Mouse (Mus musculus) intestine, embryonic 15.5 days (tissue): ENCODE measurements around the gene Ndc80. TPM values are rescaled to one million over a fixed set of nuclear protein-coding genes. Genes with fewer than 3 reads are reported as not detected.
"Not testable (repeated sequence)": the region's sequence is repeated elsewhere in the genome, so short reads cannot be mapped to it uniquely, and the experiment has no call there.

Experiments
- ATAC-seq: fragments of 200-750 bp; cut with Nextera tagmentation; 2 replicates; pipeline ENCODE4 v1.8.0; 2017; ENCODE audit warnings: moderate TSS enrichment, moderate library complexity
- H3K27ac ChIP-seq: fragments of 300-500 bp; sonication (generic); 2 replicates; pipeline ENCODE4 v1.5.1; 2015; ENCODE audit warnings: mild to moderate bottlenecking, inconsistent platforms
- H3K27me3 ChIP-seq: fragments of 300-500 bp; sonication (generic); replicated peaks from 2 replicates; pipeline ENCODE4 v1.6.1; 2015; ENCODE audit warnings: inconsistent platforms
- H3K36me3 ChIP-seq: fragments of 300-500 bp; sonication (generic); 2 replicates; pipeline ENCODE4 v1.6.1; 2015; ENCODE audit warnings: inconsistent platforms
- H3K4me1 ChIP-seq: fragments of 300-500 bp; sonication (generic); replicated peaks from 2 replicates; pipeline ENCODE4 v1.6.1; 2015; ENCODE audit warnings: inconsistent platforms
- H3K4me2 ChIP-seq: fragments of 300-500 bp; sonication (generic); replicated peaks from 2 replicates; pipeline ENCODE4 v1.6.1; 2015; ENCODE audit warnings: mild to moderate bottlenecking, inconsistent platforms
- H3K4me3 ChIP-seq: fragments of 300-500 bp; sonication (generic); replicated peaks from 2 replicates; pipeline ENCODE4 v1.5.1; 2015; ENCODE audit warnings: inconsistent platforms
- H3K9ac ChIP-seq: fragments of 300-500 bp; sonication (generic); 2 replicates; pipeline ENCODE4 v1.6.1; 2015; ENCODE audit warnings: inconsistent platforms
- H3K9me3 ChIP-seq: fragments of 300-500 bp; sonication (generic); 2 replicates; pipeline ENCODE4 v1.6.1; 2016; ENCODE audit warnings: inconsistent platforms
- WGBS: fragments of 180-500 bp; shearing (Covaris S2); methylation state at CpG from one replicate; pipeline ENCODE4 v1.1.7; 2015; 5-methylcytosine and 5-hydroxymethylcytosine counted together
- polyA plus RNA-seq: library from polyadenylated mRNA; unstranded; fragments of >200 nt; fragmentation: Nextera tagmentation; extraction: Ambion mirVana; gene quantifications from 2 replicates; pipeline ENCODE4 v1.2.1, GENCODE M21; 2015

Ndc80 gene
- polyA plus RNA-seq = 36.5 and 40.5 TPM in 2 replicates

DNA sequence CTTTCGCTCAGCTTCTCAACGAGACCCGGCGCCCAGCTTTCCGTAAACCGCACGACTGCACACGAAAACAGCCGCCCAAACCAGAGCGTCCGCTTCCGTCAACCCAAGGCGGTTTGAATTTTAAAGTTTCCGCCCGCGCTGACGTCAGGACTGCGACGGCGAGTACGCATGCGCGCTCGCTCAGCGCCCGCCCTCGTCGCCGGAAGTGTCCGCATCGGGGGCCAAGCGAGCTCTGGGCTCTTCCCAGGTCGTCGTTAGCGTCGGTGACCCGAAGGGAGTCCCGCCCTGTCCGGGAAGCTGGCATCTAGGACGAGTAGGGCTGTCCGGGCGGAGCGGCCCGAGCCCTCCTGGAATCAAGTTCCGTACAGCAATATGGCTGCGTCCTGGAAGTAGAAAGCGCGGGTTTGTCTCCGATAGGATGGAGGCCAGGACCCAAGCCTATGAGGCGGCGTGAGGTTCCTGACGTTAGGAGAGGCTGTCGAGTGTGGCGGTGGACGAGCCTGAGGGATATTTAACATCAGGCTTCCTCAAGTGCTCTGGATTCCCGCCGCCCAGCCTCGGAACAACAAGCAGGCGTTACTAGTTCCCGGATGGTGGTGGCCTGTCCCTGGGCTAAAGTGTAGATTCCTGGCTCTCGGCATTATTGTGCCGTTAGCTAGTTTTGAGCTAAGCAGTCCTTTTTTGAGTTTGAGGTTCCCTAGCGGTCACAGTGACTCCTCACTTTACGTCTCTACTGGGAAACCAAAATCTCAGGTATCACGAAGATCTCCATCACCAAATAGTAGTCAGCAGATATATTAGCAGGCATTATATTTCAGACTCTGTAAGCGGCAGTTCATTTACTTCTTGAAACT is at the start of gene Ndc80:
Ndc80 (minus strand) TSS at position 147 of the 854 bp plus-strand sequence.
- peaks cover 4% of the 10 kb centered on the region for H3K4me1 ChIP-seq
- under 1% methylated on average over 66 of the region's 66 CpGs for WGBS

DNA sequence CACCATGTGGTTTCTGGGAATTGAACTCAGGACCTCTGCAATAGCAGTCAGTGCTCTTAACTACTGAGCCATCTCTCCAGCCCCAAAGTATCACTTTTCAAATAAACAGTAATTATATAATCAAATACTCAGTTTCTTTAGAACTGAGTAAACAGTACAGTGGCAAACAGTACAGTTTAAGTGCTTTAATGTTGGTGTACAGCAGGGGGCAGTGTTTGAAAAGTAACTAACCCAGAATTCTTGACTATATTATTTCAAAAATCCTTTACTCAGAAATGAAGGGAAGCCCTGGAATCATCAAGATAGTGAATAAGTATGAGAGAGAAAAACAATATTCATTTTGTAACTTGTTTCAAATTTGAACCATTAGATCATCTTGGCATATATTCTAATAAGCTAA is 35.0 kb upstream of the Ndc80 start:
- no peaks in the 10 kb centered on the region for H3K36me3 ChIP-seq
- H3K4me2 ChIP-seq = no peak overlapping the region
- ATAC-seq = no peak
- no peak overlapping the region for H3K9ac ChIP-seq
- H3K27ac ChIP-seq = no peak overlapping the region
- no peaks in the 10 kb centered on the region for H3K27me3 ChIP-seq
- H3K9me3 ChIP-seq = no peaks in the 10 kb centered on the region
- no peaks in the 10 kb centered on the region for H3K4me1 ChIP-seq
- no peak overlapping the region for H3K4me3 ChIP-seq

More for the DNA sequence above, at the start of gene Ndc80:
- Histone ChIP-seq H3K4me3 (peak within 1 kb of the TSS; percentile 68), H3K27ac (peak within 1 kb of the TSS; percentile 95), H3K4me2 (peak within 1 kb of the TSS; percentile 73), H3K36me3 (no peaks in the 10 kb centered on the region), H3K9me3 (no peaks in the 10 kb centered on the region), H3K9ac (peak within 1 kb of the TSS; percentile 53), H3K27me3 (no peaks in the 10 kb centered on the region)
- peak; percentile 98 for ATAC-seq

GRCm38 (mm10) chr17:71552901-71553300 is 26.2 kb upstream of the Ndc80 start:
- WGBS = 11% methylated on average over 11 of the region's 11 CpGs
- H3K9me3 ChIP-seq = no peaks in the 10 kb centered on the region
- no peaks in the 10 kb centered on the region for H3K36me3 ChIP-seq
- no peak for ATAC-seq
- no peak overlapping the region for H3K9ac ChIP-seq
- peaks cover 4% of the 10 kb centered on the region; the same call in 1 of the 2 replicates for H3K27me3 ChIP-seq
- peaks cover 3% of the 10 kb centered on the region for H3K4me1 ChIP-seq
- peak overlapping the region; percentile 97 for H3K4me2 ChIP-seq
- H3K4me3 ChIP-seq = no peak overlapping the region
- no peak overlapping the region for H3K27ac ChIP-seq

DNA sequence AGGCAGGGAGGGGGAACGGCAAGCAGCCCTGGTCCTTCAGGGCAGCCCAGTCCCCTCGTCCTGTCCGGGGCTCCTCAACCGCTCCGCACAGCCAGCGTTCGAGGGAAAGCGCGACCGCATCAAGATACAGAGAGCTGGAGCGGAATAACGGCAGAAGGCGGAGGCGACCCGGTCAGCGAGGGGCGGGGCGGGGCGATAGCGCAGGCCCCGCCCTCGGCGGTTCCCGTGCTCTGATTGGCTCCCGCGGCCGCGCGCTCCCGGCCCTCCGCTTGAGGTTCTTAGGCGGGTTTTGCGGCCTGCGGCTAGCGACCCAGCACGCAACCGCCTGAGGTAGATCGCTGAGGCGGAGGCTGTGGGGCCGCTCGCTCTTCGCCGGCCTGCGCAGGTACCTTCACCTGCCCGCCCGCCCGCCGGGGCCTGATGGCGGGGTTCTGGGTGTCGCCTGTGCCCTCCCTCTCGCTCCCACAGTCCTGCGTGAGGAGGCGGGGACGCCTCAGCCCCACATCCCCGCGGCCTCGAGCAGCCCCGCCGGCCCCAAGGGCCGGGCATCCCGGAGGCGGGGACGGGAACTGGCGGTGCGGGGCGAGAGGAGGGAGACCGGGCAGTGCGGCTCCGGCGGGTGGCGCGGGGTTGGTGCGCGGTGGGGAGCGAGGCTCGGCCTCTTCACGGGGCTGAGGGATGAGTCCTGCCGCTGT is 25.2 kb upstream of the Ndc80 start, which contains the start of gene Spdya:
Spdya (plus strand) TSS at position 305 of the 695 bp plus-strand sequence.
- 0 out of 2 replicates have a peak within 1 kb of the TSS, but pooled peaks have one; percentile 49 for H3K27ac ChIP-seq
- peak within 1 kb of the TSS; percentile 97 for H3K4me2 ChIP-seq
- H3K4me1 ChIP-seq = peaks cover 3% of the 10 kb centered on the region
- H3K4me3 ChIP-seq = peak within 1 kb of the TSS; percentile 78
- no peaks in the 10 kb centered on the region for H3K36me3 ChIP-seq
- under 1% methylated on average over 71 of the region's 78 CpGs for WGBS
- peak within 1 kb of the TSS; percentile 65 for H3K9ac ChIP-seq
- H3K9me3 ChIP-seq = no peaks in the 10 kb centered on the region
- peak; percentile 99 for ATAC-seq
- peaks cover 4% of the 10 kb centered on the region; the same call in 1 of the 2 replicates for H3K27me3 ChIP-seq

DNA sequence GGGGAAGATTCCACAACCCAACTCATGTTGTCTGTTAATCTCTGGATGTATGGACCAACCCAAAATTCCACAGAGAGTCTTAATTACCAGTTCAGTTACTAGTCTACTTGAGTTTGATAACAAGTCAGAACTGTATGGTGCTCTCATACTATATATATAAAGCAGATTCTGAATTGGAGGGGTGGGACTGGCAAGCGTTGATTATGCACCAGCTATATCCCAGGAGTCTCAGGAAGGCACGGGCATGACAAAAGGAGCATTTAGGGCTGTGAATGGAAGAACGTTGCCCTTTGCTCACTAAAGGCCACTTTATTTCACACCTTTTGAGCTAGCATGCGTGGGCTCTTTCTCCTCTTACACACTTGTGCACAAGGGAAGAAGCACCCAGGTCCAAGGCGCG is 24.7 kb upstream of the Ndc80 start:
- WGBS = 6% methylated on average over 6 of the region's 6 CpGs
- H3K27ac ChIP-seq = no peak overlapping the region
- H3K9me3 ChIP-seq = no peaks in the 10 kb centered on the region
- H3K4me1 ChIP-seq = peaks cover 3% of the 10 kb centered on the region
- peak overlapping the region; percentile 97 for H3K4me2 ChIP-seq
- H3K9ac ChIP-seq = peak overlapping the region; percentile 65
- peaks cover 4% of the 10 kb centered on the region; the same call in 1 of the 2 replicates for H3K27me3 ChIP-seq
- no peaks in the 10 kb centered on the region for H3K36me3 ChIP-seq
- ATAC-seq = no peak
- H3K4me3 ChIP-seq = peak overlapping the region; percentile 78

GRCm38 (mm10) chr17:71548586-71548985 is 21.9 kb upstream of the Ndc80 start:
- ATAC-seq = no peak
- Histone ChIP-seq H3K27ac (no peak overlapping the region), H3K9ac (no peak overlapping the region), H3K27me3 (peaks cover 4% of the 10 kb centered on the region; the same call in 1 of the 2 replicates), H3K36me3 (no peaks in the 10 kb centered on the region), H3K9me3 (no peaks in the 10 kb centered on the region), H3K4me1 (peaks cover 3% of the 10 kb centered on the region), H3K4me3 (no peak overlapping the region), H3K4me2 (no peak overlapping the region)
- WGBS = 6% methylated on average over 1 of the region's 1 CpGs

DNA sequence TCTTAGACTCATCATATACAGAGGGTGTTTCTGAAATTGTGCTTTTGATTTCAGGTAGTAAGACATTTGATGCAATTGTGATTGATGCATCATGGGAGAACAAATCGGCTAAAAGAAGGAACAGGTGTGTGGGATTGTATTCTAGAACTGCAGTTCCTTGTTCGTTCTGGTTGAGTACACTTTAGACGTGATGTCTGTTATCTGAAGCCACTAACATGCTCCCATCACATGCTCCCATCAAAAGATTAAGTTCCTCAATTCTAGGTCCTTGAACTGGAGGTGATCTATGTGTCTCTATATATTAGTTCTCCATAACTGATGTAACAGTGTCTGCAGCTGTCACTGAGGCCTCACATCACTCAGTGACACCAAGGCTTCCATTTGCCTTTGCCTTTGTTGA is 10.5 kb upstream of the Ndc80 start:
- Histone ChIP-seq H3K27me3 (no peaks in the 10 kb centered on the region), H3K9me3 (no peaks in the 10 kb centered on the region), H3K36me3 (no peaks in the 10 kb centered on the region), H3K27ac (no peak overlapping the region), H3K4me1 (no peaks in the 10 kb centered on the region), H3K4me3 (no peak overlapping the region), H3K9ac (no peak overlapping the region), H3K4me2 (no peak overlapping the region)
- WGBS = 83% methylated on average over 3 of the region's 3 CpGs
- no peak for ATAC-seq

- not testable (repeated sequence) for H3K4me3 ChIP-seq, H3K9ac ChIP-seq, H3K4me2 ChIP-seq, H3K27me3 ChIP-seq, H3K4me1 ChIP-seq, H3K36me3 ChIP-seq, H3K9me3 ChIP-seq, H3K27ac ChIP-seq, ATAC-seq
- WGBS = 68% methylated on average over 1 of the region's 1 CpGs
Observed at GRCm38 (mm10) chr17:71535595-71535994, 8.9 kb upstream of the Ndc80 start.

DNA sequence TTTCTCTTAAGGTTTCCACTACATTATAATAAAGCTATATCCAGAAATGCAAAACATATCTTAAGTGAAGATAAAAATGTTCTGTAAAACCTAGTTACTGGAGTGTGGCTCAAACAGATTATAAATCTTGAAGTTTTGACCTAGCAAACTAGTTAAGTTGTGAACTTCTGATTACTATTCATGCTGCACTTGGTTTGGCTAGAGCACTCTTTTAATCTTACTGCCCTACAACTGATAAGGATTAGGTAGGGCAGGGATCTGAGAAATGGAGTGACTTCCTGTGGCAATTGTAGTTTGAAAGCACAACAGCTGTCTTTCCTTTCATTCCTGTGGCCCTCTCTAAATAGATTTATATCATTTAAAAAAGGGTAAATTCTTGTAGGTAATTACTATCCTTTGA is 1.4 kb upstream of the Ndc80 start:
- Histone ChIP-seq H3K4me2 (no peak overlapping the region), H3K9ac (no peak overlapping the region), H3K9me3 (no peaks in the 10 kb centered on the region), H3K4me1 (peaks cover 4% of the 10 kb centered on the region), H3K27ac (no peak overlapping the region), H3K4me3 (no peak overlapping the region), H3K27me3 (no peaks in the 10 kb centered on the region), H3K36me3 (no peaks in the 10 kb centered on the region)
- no peak for ATAC-seq

- H3K36me3 ChIP-seq = no peaks in the 10 kb centered on the region
- H3K27ac ChIP-seq = peak overlapping the region; percentile 95
- peak overlapping the region; percentile 68 for H3K4me3 ChIP-seq
- H3K27me3 ChIP-seq = no peaks in the 10 kb centered on the region
- peak overlapping the region; percentile 53 for H3K9ac ChIP-seq
- H3K4me1 ChIP-seq = peaks cover 4% of the 10 kb centered on the region
- WGBS = under 1% methylated on average over 13 of the region's 13 CpGs
- H3K9me3 ChIP-seq = no peaks in the 10 kb centered on the region
- ATAC-seq = peak; percentile 44
- H3K4me2 ChIP-seq = peak overlapping the region; percentile 73
Observed at GRCm38 (mm10) chr17:71526302-71526708, 352 bp downstream of the Ndc80 start.

DNA sequence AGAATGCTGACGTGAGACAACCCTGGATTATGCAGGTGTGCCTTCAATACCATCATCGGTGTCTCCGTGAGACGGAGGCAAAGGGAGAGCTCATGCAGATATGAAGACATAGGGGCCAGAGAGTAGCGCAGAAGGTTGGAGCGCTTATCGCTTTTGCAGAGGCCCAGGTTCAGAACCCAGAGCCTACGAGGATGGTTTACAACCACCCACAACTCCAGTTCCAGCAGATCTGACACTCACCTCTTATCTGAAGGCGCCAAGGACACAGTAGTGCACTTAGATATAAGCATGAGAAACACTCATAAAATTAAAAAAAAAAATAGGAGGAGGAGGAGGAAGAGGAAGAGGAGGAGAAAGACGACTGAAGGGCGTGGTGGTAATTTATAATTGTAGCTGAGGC is 16.4 kb downstream of the Ndc80 start:
- 84% methylated on average over 11 of the region's 11 CpGs for WGBS
- Histone ChIP-seq H3K4me2 (no peak overlapping the region), H3K4me1 (no peaks in the 10 kb centered on the region), H3K9ac (no peak overlapping the region), H3K4me3 (no peak overlapping the region), H3K9me3 (no peaks in the 10 kb centered on the region), H3K27me3 (no peaks in the 10 kb centered on the region), H3K36me3 (peaks cover 16% of the 10 kb centered on the region), H3K27ac (no peak overlapping the region)
- ATAC-seq = peak; percentile 73

GRCm38 (mm10) chr17:71506832-71507231 is 19.8 kb downstream of the Ndc80 start:
- ATAC-seq = peak; percentile 41; the same call in 1 of the 2 replicates
- Histone ChIP-seq H3K4me1 (no peaks in the 10 kb centered on the region), H3K27ac (no peak overlapping the region)

More at GRCm38 (mm10) chr17:71506832-71507231, 19.8 kb downstream of the Ndc80 start:
- Histone ChIP-seq H3K9me3 (no peaks in the 10 kb centered on the region), H3K4me2 (no peak overlapping the region), H3K36me3 (peaks cover 6% of the 10 kb centered on the region), H3K9ac (no peak overlapping the region), H3K4me3 (no peak overlapping the region), H3K27me3 (no peaks in the 10 kb centered on the region)
- 80% methylated on average over 8 of the region's 8 CpGs for WGBS
